Mouse (Mus musculus): ENCODE results near the gene Cct8. TPM values are rescaled to one million over a fixed set of nuclear protein-coding genes. Genes with fewer than 3 reads are reported as not detected.
A peak's percentile ranks its signal among the peaks of the same experiment; 100 is the strongest.
"Not testable (repeated sequence)": the region's sequence is repeated elsewhere in the genome, so short reads cannot be mapped to it uniquely, and the experiment has no call there.

Gene Cct8
- 131 and 149 TPM in 2 replicates for polyA plus RNA-seq (2012; rRNA removed)

- peak; percentile 94 to 98 for DNase-seq (ENCODE audit: extremely low spot score in 1 of 2, low spot score in 1 of 2)
Observed at GRCm38 (mm10) chr16:87495716-87496447, at the start of gene Cct8. Gene Cct8, minus strand, starts transcription at chr16:87495873.

GRCm38 (mm10) chr16:87528755-87529154, 33.1 kb upstream of the Cct8 start:
- DNase-seq (ENCODE audit: extremely low spot score in 1 of 2, low spot score in 1 of 2): no peak

- no peak for DNase-seq (ENCODE audit: extremely low spot score in 1 of 2, low spot score in 1 of 2)
Observed at GRCm38 (mm10) chr16:87527553-87528249, 32.0 kb upstream of the Cct8 start.

GRCm38 (mm10) chr16:87524228-87524627, 28.6 kb upstream of the Cct8 start:
- DNase-seq (ENCODE audit: extremely low spot score in 1 of 2, low spot score in 1 of 2): no peak

- no peak for DNase-seq (ENCODE audit: extremely low spot score in 1 of 2, low spot score in 1 of 2)
Observed at GRCm38 (mm10) chr16:87512331-87512730, 16.7 kb upstream of the Cct8 start.

GRCm38 (mm10) chr16:87511706-87512105, 16.0 kb upstream of the Cct8 start:
- DNase-seq (ENCODE audit: extremely low spot score in 1 of 2, low spot score in 1 of 2): no peak

GRCm38 (mm10) chr16:87501304-87502078, 5.8 kb upstream of the Cct8 start:
- no peak for DNase-seq (ENCODE audit: extremely low spot score in 1 of 2, low spot score in 1 of 2)

GRCm38 (mm10) chr16:87499556-87499955, 3.9 kb upstream of the Cct8 start:
- no peak for DNase-seq (ENCODE audit: extremely low spot score in 1 of 2, low spot score in 1 of 2)

GRCm38 (mm10) chr16:87497171-87497570, 1.5 kb upstream of the Cct8 start:
- no peak for DNase-seq (ENCODE audit: extremely low spot score in 1 of 2, low spot score in 1 of 2)

GRCm38 (mm10) chr16:87496728-87497127, 1.1 kb upstream of the Cct8 start:
- no peak for DNase-seq (ENCODE audit: extremely low spot score in 1 of 2, low spot score in 1 of 2)

GRCm38 (mm10) chr16:87494955-87495655, 568 bp downstream of the Cct8 start:
- no peak for DNase-seq (ENCODE audit: extremely low spot score in 1 of 2, low spot score in 1 of 2)

GRCm38 (mm10) chr16:87492191-87492792, 3.4 kb downstream of the Cct8 start:
- not testable (repeated sequence) for DNase-seq (ENCODE audit: extremely low spot score in 1 of 2, low spot score in 1 of 2)

- DNase-seq (ENCODE audit: extremely low spot score in 1 of 2, low spot score in 1 of 2): no peak
Observed at GRCm38 (mm10) chr16:87488605-87489004, 7.1 kb downstream of the Cct8 start.

GRCm38 (mm10) chr16:87486739-87487138, 8.9 kb downstream of the Cct8 start:
- DNase-seq (ENCODE audit: extremely low spot score in 1 of 2, low spot score in 1 of 2): no peak

- DNase-seq (ENCODE audit: extremely low spot score in 1 of 2, low spot score in 1 of 2): no peak
Observed at GRCm38 (mm10) chr16:87484367-87484766, 11.3 kb downstream of the Cct8 start.

GRCm38 (mm10) chr16:87470579-87470978, 25.1 kb downstream of the Cct8 start:
- DNase-seq (ENCODE audit: extremely low spot score in 1 of 2, low spot score in 1 of 2): no peak

- DNase-seq (ENCODE audit: extremely low spot score in 1 of 2, low spot score in 1 of 2): no peak
Observed at GRCm38 (mm10) chr16:87458752-87459151, 36.9 kb downstream of the Cct8 start.

- DNase-seq (ENCODE audit: extremely low spot score in 1 of 2, low spot score in 1 of 2): peak in 1 of 2 experiments; percentile 42
Observed at GRCm38 (mm10) chr16:87455180-87455611, 40.5 kb downstream of the Cct8 start.

- DNase-seq (ENCODE audit: extremely low spot score in 1 of 2, low spot score in 1 of 2): peak; percentile 81 to 97
Observed at GRCm38 (mm10) chr16:87454419-87455179, 41.1 kb downstream of the Cct8 start, which contains the start of gene Usp16. Gene Usp16, plus strand, starts transcription at chr16:87454703.
